Mouse (Mus musculus) urinary bladder, postnatal 14 days (tissue): ENCODE results near the gene Mrps5.

ENCODE experiments used
- DNase-seq: peaks from one replicate; pipeline ENCODE4 v3.0.0; 2021; ENCODE audit warnings: low spot score

The Mrps5 gene

GRCm38 (mm10) chr2:127619311-127619710 is 32.3 kb downstream of the Mrps5 start:
- DNase-seq: no peak

- DNase-seq: no peak
These were observed 35.0 kb downstream of the Mrps5 start for GRCm38 (mm10) chr2:127622065-127622464.

- DNase-seq: no peak
These were observed 37.8 kb downstream of the Mrps5 start for GRCm38 (mm10) chr2:127624786-127625185.

DNA sequence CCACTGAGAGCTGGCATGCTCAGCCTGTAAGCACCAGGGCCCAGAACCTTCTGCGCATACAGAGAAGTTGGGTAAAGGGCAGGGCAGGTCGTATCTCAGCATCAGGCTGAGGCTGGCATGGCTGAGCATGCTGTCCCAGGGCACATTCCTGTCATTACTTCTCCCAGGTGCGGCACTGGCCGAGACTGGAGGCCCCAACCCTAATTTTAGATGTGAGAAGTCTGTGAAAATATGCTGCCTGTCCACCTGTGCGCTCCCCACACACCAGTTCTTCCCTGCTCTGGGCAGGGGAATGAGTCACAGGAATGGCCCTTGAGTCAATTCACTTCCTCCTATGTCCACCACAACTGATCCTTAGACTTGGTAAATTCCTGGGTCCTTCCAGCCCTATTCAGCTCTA is 38.6 kb downstream of the Mrps5 start:
- peak; percentile 81 for DNase-seq

DNA sequence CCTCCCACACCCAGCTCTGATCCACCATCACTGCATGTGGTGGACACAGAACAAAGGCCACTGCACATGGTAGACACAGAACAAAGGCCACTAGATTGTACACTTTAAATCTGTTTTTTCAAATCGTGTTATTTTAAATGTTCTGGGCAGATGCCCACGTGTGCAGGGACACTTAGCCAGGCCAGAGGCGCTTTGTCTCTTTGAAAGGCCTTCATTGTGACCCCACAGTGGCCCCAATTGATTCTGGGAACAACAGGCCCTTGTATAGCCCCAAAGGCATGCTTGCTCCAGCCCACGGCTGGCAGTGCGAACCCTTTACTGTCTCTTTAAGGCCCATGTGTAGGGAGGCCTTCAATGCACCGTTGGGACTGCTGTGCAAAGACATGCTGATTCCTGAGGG is 40.3 kb downstream of the Mrps5 start:
- DNase-seq: no peak

DNA sequence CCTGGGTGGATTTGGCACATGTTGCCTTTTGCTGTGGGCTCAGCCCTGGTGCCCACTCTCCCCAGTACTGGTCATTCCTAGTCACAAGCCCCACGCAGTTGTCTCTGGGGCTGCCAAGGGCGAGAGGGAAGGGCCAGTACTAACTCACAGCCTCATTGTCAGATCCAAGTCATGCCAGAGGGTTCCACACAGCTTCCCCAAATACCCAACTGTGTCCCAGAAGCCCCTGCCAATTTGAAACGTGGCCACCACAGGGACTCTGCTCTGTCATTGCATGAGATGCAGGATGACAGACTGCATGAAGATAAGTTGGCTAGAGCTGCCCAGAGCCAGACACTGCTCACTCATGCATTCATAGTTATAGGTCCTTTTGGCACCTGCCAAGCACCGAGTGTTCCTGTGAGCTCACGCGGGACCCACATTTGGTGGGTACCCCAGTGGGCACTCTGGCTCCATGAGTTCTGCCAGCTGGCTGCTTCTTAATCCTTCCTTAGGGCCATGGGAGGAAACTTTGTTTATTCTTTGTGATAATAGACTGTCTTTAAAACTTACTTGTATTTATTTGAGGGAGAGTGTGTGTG is 41.1 kb downstream of the Mrps5 start:
- DNase-seq: no peak

DNA sequence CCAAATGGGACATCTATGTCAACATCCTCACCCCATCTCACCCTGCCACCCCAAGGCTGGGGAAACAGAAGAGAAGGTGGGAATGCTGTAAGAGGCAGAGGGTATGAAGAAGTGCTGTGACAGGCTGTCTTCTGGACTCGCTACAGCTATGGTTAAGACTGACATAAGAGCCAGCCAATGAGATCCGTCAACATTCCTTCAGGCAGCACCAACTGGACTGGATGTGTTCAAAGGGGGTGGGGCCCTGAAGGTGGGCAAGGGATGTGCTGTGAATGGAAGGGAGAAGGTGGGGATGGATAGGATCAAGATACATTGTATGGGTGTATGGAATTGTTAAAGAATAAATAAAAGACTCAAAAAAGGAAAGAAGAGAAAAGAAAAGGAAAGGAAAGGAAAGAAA is 45.6 kb downstream of the Mrps5 start:
- DNase-seq: no peak

GRCm38 (mm10) chr2:127635581-127635980 is 48.6 kb downstream of the Mrps5 start:
- no peak for DNase-seq

DNA sequence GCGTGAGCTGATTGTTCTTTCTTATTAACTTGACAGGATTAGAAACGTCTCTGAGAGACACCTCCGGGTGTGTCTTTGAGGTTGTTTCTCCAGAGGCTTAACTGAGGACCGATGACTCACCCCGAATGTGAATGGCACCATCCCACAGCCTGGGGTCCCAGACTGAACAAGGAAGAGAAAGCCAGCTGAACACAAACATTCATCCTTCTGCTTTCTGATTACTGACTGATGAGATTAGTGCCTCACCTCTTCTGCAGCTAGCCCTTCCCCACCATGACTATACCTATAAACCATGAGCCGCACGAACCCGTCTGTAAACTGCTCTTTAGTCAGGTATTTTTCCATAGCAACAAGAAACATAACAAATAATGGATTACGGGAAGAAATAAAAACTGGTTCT is 52.0 kb downstream of the Mrps5 start:
- no peak for DNase-seq

GRCm38 (mm10) chr2:127643728-127644704 is 57.0 kb downstream of the Mrps5 start:
- peak; percentile 72 for DNase-seq

DNA sequence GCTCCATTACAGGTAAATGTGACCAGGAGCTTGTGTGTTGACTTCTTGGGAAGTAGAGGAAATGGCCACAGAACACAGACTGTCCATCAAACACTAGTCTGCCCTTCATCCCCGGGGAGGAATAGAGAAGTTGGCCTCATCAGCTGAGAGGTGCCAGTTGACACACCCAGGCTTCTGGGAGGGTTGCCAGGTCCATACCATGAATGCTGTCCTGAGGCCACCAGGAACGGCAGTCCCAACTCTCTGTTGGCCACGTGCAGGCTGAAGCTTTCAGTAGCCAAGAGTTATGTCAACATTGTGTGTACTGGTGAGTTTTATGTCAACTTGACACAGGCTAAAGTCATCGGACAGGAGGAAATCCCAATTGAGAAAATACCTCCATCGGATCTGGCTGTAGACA is 59.9 kb downstream of the Mrps5 start:
- DNase-seq: peak; percentile 62

DNA sequence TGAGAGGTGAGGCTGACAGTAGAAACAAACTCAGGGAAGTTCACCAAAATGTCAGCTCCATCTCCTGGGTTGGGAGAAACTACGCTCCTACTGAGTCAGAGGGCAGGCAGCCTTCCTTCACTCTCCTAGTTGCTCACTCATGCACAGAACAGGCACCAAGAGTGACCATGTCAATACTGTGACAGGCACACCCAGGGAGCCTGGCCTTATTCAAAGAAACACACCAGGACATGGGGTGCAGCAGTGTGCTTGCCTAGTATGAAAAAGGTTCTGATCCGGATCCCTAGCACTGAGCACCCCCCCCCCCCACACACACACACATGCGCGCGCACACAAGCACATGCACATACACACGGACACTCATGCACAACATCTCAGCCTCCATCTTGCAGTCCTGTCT is 61.1 kb downstream of the Mrps5 start:
- no peak for DNase-seq

DNA sequence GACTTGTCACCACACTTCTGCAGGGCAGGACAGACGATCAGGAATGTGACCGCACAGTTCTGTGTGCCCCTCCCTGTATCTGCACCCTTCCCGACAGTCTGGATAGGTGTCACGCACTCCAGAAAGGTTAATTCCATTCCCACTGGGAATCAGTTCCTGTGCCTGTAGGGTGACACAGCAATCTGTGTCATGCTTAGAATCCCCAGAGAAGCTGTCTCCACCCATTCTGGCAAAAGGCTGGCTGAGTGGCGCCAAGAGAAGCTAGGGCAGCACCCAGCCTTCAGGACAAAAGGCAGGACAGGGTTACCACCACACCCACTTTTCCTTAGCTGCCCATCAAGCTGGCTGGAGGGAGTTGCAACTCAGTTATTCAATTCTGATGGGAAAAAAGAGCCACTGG is 62.9 kb downstream of the Mrps5 start:
- DNase-seq: peak; percentile 49

- DNase-seq: no peak
These were observed 64.6 kb downstream of the Mrps5 start for GRCm38 (mm10) chr2:127651601-127652000.

DNA sequence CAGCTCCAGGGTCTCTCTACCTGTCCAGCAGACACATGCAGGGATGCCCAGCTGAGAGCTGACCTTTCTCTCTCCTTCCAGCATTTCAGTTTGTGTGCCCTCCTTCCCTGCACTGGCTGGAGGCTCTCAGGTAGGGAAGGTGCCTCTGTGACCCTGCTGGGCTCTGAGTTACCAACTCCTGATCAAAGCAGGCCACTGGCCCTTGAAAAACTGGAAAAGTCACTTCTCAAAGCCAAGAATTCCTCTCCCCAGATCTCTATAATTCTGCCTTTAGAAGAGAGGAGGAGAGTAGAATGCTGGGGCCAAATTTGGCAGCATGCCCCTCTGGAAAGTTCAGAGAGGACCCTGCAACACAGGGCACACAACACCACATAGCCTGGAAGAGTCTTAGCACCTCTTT is 65.3 kb downstream of the Mrps5 start:
- DNase-seq: no peak

- DNase-seq: no peak
These were observed 65.8 kb downstream of the Mrps5 start for GRCm38 (mm10) chr2:127652805-127653204.

DNA sequence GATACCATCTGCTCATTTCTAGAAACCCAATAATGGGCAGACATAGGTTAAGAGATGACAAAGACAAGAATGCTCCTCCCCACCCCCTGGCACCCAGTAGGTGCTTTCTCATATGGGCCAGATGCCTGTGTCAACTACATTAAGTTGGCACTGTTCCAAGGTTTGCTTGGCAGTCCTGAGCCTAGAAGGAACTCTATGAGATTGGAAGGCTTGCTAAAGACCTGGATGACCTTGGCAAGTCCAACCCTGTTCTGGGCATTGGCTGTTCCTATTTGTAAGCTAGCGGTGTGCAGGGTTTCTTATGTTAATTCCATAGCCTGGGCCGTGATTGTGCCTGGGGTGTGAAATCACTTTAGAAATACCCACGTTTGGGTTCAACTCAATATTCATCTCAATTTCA is 67.8 kb downstream of the Mrps5 start:
- no peak for DNase-seq

DNA sequence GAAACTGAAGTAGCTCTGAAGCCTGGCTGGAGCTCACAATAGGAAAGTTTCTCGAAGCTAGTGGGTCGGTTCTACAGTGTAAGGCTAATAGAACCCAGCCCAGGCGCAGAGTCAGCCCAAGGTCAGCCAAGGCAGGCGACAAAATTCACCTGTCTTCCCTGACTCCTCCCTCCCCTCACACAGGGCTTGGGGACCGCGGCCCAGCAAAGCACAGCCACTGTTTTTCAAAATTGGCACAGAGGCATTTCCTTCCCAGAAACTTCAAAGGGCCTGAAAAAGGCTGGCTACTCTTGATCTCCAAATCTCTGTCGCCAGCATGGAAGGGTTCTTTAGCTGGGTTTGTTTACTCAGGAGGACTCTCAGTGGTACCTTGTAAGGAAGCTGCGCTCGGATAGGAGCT is 68.4 kb downstream of the Mrps5 start:
- no peak for DNase-seq

DNA sequence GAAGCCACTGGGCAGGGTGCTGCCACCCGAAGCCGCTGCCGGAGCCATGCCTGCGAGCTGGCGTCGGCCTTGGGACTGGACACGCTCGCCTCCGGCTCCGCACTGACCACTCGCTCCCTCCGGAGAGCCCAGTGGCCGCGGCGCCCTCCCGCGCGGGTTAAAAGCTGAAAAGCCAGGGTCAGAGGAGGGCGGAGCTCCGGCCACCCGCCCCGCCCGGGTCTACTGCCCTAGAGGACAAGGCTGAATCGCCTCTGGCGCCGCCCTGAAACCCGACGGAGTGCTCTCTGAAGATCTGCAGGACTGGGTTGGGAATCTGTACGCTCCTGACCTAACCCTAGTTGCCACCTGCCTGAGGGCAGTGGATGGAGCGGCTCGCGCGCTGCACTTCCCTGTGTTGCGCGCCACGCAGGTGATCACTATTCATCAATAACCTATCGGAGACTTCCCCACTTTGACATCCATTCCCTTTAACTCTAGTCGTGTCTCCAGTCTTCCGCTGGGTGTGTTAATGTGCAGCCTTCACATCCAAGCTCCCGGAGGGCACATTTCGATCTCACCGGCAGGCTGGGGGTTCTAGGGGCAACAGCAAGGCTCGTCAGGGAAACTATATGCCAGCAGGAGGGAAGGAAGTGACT is 69.2 kb downstream of the Mrps5 start, which contains the start of gene Mal:
TSS of gene Mal (minus strand) at position 610 of the 635 bp plus-strand sequence.
- peak; percentile 80 for DNase-seq
